Mouse (Mus musculus) megakaryocyte, embryonic 14.5 days (primary cell): ENCODE data around the gene Stx4a.

Experiments
- FLI1 ChIP-seq: IDR thresholded peaks from 2 replicates; pipeline ENCODE4 v1.6.1; 2012; ENCODE audit warnings: low read length, inconsistent platforms, mixed read lengths
- GATA1 ChIP-seq: IDR thresholded peaks from 3 replicates; pipeline ENCODE4 v1.6.1; 2012; ENCODE audit warnings: mixed read lengths, low read length, inconsistent platforms, borderline replicate concordance

- TF ChIP-seq FLI1 (no peak), GATA1 (no peak)
These were observed 38.8 kb upstream of the Stx4a start, which contains the start of gene Gm49388 for GRCm38 (mm10) chr7:127785308-127785707.
